Mouse (Mus musculus) midbrain, embryonic 11.5 days (tissue): Measurements from ENCODE around the gene Srd5a3. TPM values are rescaled to one million over a fixed set of nuclear protein-coding genes. Genes with fewer than 3 reads are reported as not detected.
A peak's percentile ranks its signal among the peaks of the same experiment; 100 is the strongest.

Experiments
- ATAC-seq: fragments of 200-750 bp; cut with Nextera tagmentation; 2 replicates; pipeline ENCODE4 v1.8.0; 2017; ENCODE audit warnings: moderate TSS enrichment, moderate library complexity; ENCODE audit not compliant: low FRiP score
- DNase-seq: peaks from one replicate; pipeline ENCODE4 v3.0.0; 2015; ENCODE audit warnings: low spot score; ENCODE audit errors: missing footprints
- H3K27ac ChIP-seq: fragments of 300-500 bp; sonication (generic); 2 replicates; pipeline ENCODE4 v1.5.1; 2014; ENCODE audit warnings: low read depth, low read length
- H3K27me3 ChIP-seq: fragments of 300-500 bp; sonication (generic); 2 replicates; pipeline ENCODE4 v1.6.1; 2014; ENCODE audit warnings: mild to moderate bottlenecking, low read length, moderate library complexity, mixed read lengths; ENCODE audit not compliant: control insufficient read depth, insufficient read depth
- H3K36me3 ChIP-seq: fragments of 300-500 bp; sonication (generic); 2 replicates; pipeline ENCODE4 v1.6.1; 2014; ENCODE audit warnings: mild to moderate bottlenecking, low read length, moderate library complexity, mixed read lengths; ENCODE audit not compliant: control insufficient read depth, insufficient read depth
- H3K4me1 ChIP-seq: fragments of 300-500 bp; sonication (generic); 2 replicates; pipeline ENCODE4 v1.6.1; 2014; ENCODE audit warnings: low read length; ENCODE audit not compliant: control insufficient read depth, insufficient read depth
- H3K4me2 ChIP-seq: fragments of 300-500 bp; sonication (generic); 2 replicates; pipeline ENCODE4 v1.6.1; 2014; ENCODE audit warnings: mild to moderate bottlenecking, moderate library complexity
- H3K4me3 ChIP-seq: fragments of 300-500 bp; sonication (generic); 2 replicates; pipeline ENCODE4 v1.5.1; 2014; ENCODE audit warnings: low read depth, low read length
- H3K9ac ChIP-seq: fragments of 300-500 bp; sonication (generic); 2 replicates; pipeline ENCODE4 v1.6.1; 2014; ENCODE audit warnings: low read length
- H3K9me3 ChIP-seq: fragments of 300-500 bp; sonication (generic); 2 replicates; pipeline ENCODE4 v1.6.1; 2016; ENCODE audit warnings: low read length; ENCODE audit not compliant: control insufficient read depth
- WGBS: fragments of 180-500 bp; shearing (Covaris S2); extraction: QIAGEN DNeasy Blood & Tissue Kit; methylation state at CpG from one replicate; pipeline ENCODE4 v1.1.7; 2014; 5-methylcytosine and 5-hydroxymethylcytosine counted together
- polyA plus RNA-seq: library from polyadenylated mRNA; unstranded; fragments of >200 nt; fragmentation: Nextera tagmentation; extraction: Ambion mirVana; gene quantifications from 2 replicates; pipeline ENCODE4 v1.2.1, GENCODE M21; 2014

Gene Srd5a3
- polyA plus RNA-seq, 1 experiment from 2014 or later: 14.2 TPM

DNA sequence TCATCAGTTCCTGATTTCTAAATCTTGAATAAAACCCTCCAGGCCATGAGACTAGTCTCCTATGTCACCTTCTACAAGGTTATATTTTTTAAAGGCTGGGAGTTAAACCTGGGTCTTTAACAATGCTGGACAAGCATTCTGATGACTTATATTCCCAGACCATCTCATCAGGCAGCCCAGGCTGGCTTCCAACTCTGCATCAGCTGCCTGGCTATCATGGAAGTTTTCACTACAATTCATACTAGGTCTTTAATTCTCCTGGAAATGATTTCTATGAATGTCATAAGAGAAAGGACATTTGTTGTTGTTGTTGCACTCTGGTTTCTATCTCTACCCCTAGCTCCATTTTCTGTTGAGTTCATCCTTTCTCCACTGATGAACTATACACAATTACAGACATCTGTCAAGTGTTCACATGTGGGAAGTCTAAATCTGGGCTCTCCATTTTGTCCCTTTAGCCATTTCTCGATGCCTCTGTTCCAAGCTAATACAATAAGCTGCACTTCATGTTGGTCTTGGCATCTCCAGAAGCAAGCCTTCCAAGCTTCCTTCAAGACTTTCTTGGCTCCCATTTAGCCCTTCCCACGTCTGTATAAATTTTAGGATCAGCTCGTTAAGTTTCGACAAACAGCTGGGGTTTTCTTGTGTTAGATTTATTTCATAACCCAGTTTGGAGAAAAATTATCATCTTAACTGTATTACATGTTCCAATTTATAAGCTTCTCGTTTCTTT lies 12.3 kb upstream of the Srd5a3 start:
- Histone ChIP-seq H3K36me3 (no peaks in the 10 kb centered on the region), H3K27ac (no peak overlapping the region), H3K4me1 (no peaks in the 10 kb centered on the region), H3K9ac (no peak overlapping the region), H3K4me3 (no peak overlapping the region), H3K4me2 (no peak overlapping the region), H3K27me3 (no peaks in the 10 kb centered on the region), H3K9me3 (no peaks in the 10 kb centered on the region; the same call in 1 of the 2 replicates)
- ATAC-seq (no peak), DNase-seq (no peak)
- 90% methylated on average over 5 of the region's 5 CpGs for WGBS

DNA sequence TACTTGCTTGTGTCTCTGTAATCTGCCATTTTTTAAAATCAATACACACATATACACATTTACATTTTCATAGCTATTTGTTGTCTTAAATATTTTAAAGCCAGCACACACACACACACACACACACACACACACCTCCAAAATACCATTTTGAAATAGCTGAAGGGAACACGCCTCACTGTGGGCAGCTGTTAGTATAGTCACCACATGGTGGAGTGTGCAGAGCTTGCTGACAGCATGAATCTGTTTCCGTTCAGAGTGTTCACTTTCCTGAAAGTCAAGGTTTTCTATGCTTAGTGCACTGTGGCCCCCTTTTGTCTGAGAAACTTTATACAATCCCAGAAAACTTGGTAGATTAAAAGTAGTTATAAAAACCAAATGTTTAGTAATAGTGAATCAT lies 9.8 kb upstream of the Srd5a3 start:
- H3K4me2 ChIP-seq: no peak overlapping the region
- H3K4me3 ChIP-seq: no peak overlapping the region
- WGBS: 63% methylated on average over 2 of the region's 2 CpGs
- DNase-seq: no peak
- H3K9ac ChIP-seq: no peak overlapping the region
- H3K27me3 ChIP-seq: no peaks in the 10 kb centered on the region
- no peak for ATAC-seq
- no peaks in the 10 kb centered on the region for H3K4me1 ChIP-seq
- H3K36me3 ChIP-seq: no peaks in the 10 kb centered on the region
- H3K27ac ChIP-seq: no peak overlapping the region
- no peaks in the 10 kb centered on the region for H3K9me3 ChIP-seq

DNA sequence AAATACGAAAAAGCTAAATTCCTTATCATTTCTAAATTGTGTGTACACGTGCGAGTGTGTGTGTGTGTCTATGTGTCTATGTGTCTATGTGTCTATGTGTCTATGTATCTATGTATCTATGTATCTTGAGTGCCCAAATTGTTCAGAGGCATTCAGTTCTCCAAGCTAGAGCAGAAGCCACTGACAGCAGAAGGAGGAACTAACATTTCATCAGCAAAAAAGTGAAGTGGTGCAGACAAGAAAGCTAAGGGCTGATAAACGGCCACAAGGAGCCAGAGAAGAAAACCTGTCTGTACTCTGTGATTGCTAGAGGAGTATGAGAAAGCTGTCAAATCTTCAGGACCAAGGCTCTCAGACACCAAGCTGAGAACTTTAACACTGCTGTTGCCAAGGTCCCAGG lies 8.1 kb upstream of the Srd5a3 start:
- ATAC-seq (no peak), DNase-seq (no peak)
- Histone ChIP-seq H3K4me2 (no peak overlapping the region), H3K4me1 (no peaks in the 10 kb centered on the region), H3K27me3 (no peaks in the 10 kb centered on the region), H3K27ac (no peak overlapping the region), H3K36me3 (no peaks in the 10 kb centered on the region), H3K9ac (no peak overlapping the region), H3K4me3 (no peak overlapping the region), H3K9me3 (no peaks in the 10 kb centered on the region)
- WGBS: 91% methylated on average over 4 of the region's 4 CpGs

DNA sequence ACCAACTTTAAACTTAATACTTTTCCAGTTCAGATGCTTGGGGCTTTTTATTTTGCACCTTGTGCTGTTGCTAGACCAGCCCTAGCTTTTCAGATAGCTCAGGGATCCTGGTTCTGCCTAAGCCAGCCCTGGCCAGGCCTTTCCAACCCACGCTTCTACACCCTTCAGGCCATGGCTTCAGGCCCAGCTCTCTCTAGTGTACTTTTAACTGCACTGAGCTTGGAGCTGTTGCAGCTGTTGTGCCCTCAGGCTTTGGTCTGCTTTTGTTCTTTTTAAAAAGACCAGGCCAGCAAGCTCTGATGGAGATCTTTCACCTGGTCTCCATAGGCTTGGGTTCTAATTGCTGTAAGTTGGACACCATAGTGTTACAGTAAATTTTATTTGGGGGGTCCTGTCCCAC lies 4.4 kb upstream of the Srd5a3 start:
- H3K36me3 ChIP-seq: no peaks in the 10 kb centered on the region

DNA sequence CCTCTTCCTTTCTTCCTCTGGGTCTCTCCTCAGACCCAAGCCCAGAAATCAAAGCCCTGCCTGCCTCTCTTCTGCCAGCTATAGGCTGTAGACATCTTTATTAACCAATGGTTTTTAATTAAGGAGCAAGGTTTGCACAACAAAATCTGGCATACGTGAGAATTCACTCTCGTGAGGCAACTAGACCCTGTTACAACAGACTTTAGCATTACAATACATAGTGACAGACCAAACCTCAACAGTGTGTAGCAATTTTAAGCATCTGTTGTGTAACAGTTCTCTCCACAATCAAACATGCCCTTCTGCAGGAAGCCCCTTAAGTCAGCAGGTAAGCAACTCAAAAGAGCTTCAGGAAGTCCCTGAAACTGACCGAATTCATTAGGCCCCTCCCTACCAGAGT lies 3.8 kb upstream of the Srd5a3 start:
- 85% methylated on average over 3 of the region's 3 CpGs for WGBS
- Histone ChIP-seq H3K27ac (no peak overlapping the region), H3K4me1 (peaks cover 12% of the 10 kb centered on the region), H3K9ac (no peak overlapping the region), H3K9me3 (no peaks in the 10 kb centered on the region), H3K36me3 (no peaks in the 10 kb centered on the region), H3K27me3 (no peaks in the 10 kb centered on the region; the same call in 1 of the 2 replicates), H3K4me2 (no peak overlapping the region), H3K4me3 (no peak overlapping the region)
- DNase-seq (no peak), ATAC-seq (no peak)

More for the DNA sequence above, 4.4 kb upstream of the Srd5a3 start:
- Histone ChIP-seq H3K4me1 (peaks cover 10% of the 10 kb centered on the region; the same call in 1 of the 2 replicates), H3K4me3 (no peak overlapping the region), H3K27me3 (no peaks in the 10 kb centered on the region; the same call in 1 of the 2 replicates), H3K27ac (no peak overlapping the region), H3K9me3 (no peaks in the 10 kb centered on the region), H3K9ac (no peak overlapping the region), H3K4me2 (no peak overlapping the region)
- no peak for ATAC-seq
- DNase-seq: no peak
- WGBS: 89% methylated on average over 1 of the region's 1 CpGs

DNA sequence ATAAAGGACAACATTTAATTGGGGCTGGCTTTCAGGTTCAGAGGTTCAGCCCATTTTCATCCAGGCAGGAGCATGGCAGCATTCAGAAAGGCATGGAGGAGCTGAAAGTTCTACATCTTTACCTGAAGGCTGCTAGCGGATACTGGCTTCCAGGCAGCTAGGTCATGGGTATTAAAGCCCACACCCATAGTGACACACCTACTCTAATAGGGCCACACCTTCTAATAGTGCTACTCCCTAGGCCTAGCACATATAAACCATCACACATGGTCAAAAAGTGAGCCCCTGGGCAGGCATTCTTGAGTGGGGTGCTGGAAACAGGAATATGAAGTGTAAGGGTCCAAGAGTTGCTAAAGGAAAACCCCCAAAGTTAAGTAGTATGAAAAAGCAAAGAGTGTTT lies 2.5 kb upstream of the Srd5a3 start:
- Histone ChIP-seq H3K4me2 (no peak overlapping the region), H3K9me3 (no peaks in the 10 kb centered on the region), H3K4me1 (peaks cover 12% of the 10 kb centered on the region), H3K27ac (no peak overlapping the region), H3K4me3 (no peak overlapping the region), H3K27me3 (no peaks in the 10 kb centered on the region; the same call in 1 of the 2 replicates), H3K9ac (no peak overlapping the region), H3K36me3 (no peaks in the 10 kb centered on the region)
- DNase-seq (no peak), ATAC-seq (no peak)
- 86% methylated on average over 1 of the region's 1 CpGs for WGBS

DNA sequence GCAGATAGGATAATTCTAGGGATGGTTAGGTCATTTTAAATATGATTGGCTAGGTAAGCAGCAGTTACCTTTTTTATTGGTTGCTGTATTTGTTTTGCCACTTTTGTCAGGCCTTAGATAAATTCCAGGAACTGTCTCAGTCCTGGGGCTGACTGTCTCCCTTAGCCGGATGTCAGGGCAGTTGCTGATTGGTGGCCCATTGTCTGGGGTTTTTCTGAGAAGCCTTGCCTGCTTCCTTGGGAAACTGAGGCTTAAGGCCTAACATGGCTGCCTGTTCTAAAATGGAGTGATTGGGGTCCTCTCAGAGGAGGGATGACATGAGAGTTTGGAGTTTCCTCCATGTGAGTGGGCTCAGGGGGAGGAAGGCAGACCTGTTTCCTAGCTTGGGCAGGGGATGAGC lies 2.0 kb upstream of the Srd5a3 start:
- ATAC-seq: no peak
- peaks cover 12% of the 10 kb centered on the region for H3K4me1 ChIP-seq
- no peaks in the 10 kb centered on the region; the same call in 1 of the 2 replicates for H3K27me3 ChIP-seq
- no peak overlapping the region for H3K27ac ChIP-seq
- H3K4me3 ChIP-seq: no peak overlapping the region
- H3K4me2 ChIP-seq: no peak overlapping the region
- no peaks in the 10 kb centered on the region for H3K36me3 ChIP-seq
- no peak overlapping the region for H3K9ac ChIP-seq
- DNase-seq: no peak
- no peaks in the 10 kb centered on the region for H3K9me3 ChIP-seq
- WGBS: 56% methylated on average over 1 of the region's 1 CpGs

DNA sequence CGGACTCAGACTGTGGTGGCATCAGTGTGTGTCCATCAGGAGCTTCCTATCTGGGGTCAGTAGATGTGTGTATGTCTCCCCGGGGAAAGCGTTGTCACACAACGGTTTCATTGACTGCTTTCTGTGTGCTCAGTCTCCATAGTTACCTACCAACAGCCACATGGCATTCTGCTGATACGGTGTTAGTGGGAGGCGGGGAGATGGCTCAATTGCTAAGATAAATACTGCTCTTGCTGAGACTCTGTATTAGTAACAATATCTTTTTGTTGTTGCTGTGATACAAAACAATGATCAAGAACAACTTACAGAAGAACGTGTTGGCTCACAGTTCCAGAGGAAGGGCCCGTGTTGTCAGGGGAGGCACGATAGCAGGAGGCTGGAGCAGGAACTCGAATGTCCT lies 1.6 kb upstream of the Srd5a3 start:
- H3K4me2 ChIP-seq: no peak overlapping the region
- no peak overlapping the region for H3K27ac ChIP-seq
- peaks cover 12% of the 10 kb centered on the region for H3K4me1 ChIP-seq
- H3K36me3 ChIP-seq: no peaks in the 10 kb centered on the region
- H3K4me3 ChIP-seq: no peak overlapping the region
- DNase-seq (no peak), ATAC-seq (peak; percentile 22)
- H3K27me3 ChIP-seq: no peaks in the 10 kb centered on the region; the same call in 1 of the 2 replicates
- WGBS: 27% methylated on average over 10 of the region's 10 CpGs
- H3K9ac ChIP-seq: no peak overlapping the region
- H3K9me3 ChIP-seq: no peaks in the 10 kb centered on the region

DNA sequence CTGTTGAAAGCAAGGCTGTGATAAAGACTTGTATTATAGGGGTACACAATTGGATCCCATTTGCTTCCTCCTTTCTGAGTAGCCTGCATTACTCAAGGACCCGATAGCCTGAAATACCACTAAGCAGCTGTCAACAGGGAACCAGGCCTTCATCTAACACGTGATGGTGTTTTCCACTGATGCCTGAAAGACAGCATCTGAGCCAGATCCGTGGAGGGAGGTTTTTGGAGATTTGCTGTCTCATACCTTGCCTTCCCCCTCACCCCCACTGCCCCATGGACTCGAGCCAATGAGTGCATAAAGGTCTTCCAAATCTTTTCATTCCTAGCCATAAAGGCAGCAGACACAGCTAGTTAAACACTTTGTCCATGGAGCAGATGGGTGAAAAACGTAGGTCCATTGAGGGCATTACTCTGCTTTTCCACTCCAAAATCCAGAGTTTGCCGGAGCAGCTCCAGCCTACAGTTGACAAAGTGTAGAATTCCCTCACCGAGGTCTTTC lies 850 bp upstream of the Srd5a3 start:
- DNase-seq: no peak

More for the DNA sequence above, 850 bp upstream of the Srd5a3 start:
- no peak for ATAC-seq
- H3K4me3 ChIP-seq: no peak overlapping the region
- H3K36me3 ChIP-seq: no peaks in the 10 kb centered on the region
- H3K27ac ChIP-seq: no peak overlapping the region
- 41% methylated on average over 7 of the region's 7 CpGs for WGBS
- no peak overlapping the region for H3K9ac ChIP-seq
- H3K27me3 ChIP-seq: no peaks in the 10 kb centered on the region; the same call in 1 of the 2 replicates
- peak overlapping the region; percentile 87 for H3K4me2 ChIP-seq
- no peaks in the 10 kb centered on the region for H3K9me3 ChIP-seq
- H3K4me1 ChIP-seq: peaks cover 12% of the 10 kb centered on the region
